Mouse (Mus musculus): ENCODE results near the gene Mctp1.
"Not testable (repeated sequence)": the region's sequence is repeated elsewhere in the genome, so short reads cannot be mapped to it uniquely, and the experiment has no call there.

The Mctp1 gene

DNA sequence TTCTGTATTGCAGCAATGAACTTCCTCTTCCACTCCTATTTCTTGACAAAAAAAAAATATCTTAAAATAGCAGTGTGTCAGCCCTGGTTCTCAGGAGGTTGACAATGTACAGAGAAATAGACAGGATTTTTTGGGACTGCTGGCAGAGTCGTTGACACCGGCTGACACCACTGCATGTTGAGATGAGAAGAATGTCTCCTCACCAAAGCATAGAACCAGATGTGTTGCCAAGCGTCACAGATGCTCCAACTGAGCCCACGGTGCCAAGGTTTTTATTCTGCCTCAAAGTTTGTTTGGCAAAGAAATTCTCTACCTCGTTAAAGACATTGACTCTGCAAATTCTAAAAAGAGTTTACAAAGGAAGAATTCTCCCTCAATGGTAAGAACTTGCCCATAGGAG, 548.6 kb downstream of the Mctp1 start:
- no peak for DNase-seq (ENCODE audit: low spot score in 2 of 2)

DNA sequence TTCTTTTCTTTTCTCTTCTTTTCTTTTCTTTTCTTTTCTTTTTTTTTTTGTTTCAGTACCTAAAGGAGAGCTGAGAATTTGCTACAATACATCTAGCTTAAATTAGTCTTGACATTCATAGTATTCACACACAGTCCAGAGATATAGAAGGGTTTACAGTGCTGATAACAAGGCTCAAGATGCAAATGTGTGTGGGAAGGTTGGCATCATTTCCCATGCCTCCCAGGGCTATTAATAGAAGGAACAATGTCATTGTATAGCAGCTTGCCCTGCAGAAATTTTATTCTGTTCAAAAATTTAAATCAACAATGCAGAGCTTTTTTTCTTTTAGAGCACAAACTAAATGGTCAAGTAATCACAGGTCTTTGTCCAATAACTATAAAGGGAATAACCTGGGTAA, 564.9 kb downstream of the Mctp1 start:
- no peak for DNase-seq (ENCODE audit: low spot score in 2 of 2)

DNA sequence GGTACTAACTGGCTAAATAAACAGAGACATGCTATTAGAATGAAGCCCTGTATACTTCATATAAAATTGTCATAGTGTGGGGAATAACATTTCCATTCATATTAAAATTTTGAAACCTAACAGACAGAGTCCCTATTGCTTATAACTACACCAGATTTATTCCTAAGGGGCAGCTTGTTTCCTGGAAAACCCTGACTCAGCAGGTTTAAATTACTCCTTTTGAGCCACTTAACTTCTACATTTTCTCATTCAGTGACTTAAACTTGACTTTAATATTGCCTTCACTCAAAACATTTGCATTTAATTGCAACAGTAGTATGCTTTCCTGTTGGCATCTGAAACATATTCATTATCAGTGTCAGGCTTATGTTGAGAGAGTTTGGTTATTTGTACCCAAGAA, 583.3 kb downstream of the Mctp1 start:
- no peak for DNase-seq (ENCODE audit: low spot score in 2 of 2)

DNA sequence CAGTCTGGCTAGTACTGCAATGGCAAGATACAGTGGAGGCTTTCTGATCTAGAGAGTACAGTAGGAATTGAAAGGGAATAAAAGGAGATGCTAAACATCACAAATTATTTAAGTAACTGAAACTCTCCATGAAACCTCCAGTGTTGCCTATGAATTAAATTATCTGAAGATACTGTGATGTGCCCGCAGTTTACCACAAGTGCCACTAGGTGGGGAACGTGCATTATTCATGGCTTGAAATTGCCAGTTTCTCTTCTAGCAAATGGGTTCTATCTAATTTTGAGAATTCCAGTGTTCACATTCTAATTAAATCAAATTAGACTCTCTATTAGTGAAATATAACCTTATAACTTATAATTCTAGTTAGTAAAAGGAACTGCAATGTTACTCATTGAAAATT, 585.1 kb downstream of the Mctp1 start:
- DNase-seq (ENCODE audit: low spot score in 2 of 2), result no peak

DNA sequence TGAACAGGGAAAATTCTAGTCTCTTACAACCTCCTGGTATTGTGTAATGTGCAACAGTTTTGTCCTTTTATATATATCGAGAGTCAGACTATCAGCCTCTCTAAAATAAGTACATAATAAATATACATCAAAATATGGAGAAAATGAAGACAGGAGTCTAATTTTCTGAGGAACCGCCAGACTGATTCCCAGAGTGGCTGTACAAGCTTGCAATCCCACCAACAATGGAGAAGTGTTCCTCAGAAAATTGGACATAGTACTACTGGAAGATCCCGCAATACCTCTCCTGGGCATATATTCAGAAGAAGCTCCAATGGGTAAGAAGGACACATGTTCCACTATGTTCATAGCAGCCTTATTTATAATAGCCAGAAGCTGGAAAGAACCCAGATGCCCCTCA, 586.7 kb downstream of the Mctp1 start:
- not testable (repeated sequence) for DNase-seq (ENCODE audit: low spot score in 2 of 2)

DNA sequence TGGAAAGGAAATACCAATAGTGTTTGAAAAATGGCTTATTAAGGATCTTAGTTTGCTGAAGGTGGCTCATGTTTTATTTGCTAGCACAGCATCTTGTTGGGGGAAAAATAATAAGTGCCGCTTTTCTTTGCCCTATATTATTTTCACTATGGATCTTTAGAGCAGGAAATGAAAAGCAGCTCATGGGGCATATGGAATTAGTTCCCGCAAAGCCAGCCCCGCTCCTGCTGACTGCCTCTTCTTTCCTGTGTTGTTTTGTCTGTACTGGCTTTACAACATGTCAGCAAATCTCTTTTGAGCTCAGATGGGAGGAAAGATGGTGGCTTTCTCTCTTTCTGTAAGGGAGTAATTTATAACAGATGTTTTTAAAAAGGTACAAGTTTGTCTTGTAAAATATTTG, 618.3 kb downstream of the Mctp1 start:
- DNase-seq (ENCODE audit: low spot score in 2 of 2), result no peak

DNA sequence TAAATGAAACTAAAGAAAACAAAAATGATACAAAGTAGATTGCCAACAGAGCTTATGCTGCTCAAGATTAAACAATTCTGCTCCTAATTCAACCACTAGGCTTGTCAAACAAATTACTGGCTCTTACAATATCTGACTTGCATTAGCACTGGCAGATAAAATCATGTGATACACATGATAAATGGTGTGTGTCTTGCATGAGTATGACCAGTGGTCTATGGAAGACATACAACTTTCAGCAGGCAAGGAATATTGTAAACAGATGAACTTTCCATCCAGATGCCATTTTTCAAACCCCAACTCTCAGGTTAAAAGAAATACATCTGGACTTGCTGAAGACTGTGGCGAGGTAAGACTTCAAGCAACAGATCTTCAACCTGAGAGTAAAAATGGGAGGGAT, 619.3 kb downstream of the Mctp1 start:
- DNase-seq (ENCODE audit: low spot score in 2 of 2), result no peak

DNA sequence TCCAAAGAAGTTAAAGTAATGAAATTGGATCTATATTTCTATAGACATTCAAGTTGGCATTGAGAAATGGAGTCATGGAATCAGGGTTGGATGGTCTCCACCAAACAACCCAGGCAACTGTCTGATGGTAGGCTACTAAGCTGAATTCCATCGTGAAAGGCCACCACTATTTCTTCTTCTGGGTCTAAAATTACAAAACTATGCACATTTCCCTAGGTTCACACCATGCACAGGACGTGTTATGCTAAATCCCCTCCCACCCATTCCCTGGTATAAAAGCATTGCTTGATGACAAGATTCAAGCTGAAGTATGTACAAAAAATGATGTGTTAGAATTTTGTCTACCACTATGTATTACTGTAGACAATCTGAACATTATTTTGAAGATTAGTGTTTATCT, 634.5 kb downstream of the Mctp1 start:
- no peak for DNase-seq (ENCODE audit: low spot score in 2 of 2)

DNA sequence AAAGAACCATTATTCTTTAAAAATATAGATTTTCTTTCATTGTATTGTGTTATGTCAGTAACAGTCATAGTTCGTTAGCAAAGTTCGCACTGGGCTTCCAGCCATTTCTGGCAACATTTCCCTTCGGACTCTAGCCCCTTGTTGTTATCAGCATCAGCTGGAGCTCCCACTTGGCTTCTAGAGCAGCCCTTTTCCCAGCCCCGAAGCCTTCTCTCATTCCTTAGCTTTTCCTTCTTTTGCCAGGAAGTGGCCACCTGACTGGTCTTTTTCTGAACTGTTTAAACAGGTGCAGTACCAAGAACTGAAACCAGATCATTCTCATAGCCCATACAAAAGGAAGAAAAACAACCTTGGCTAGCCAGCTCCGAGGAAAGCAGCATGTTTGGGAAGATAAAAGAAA, 645.3 kb downstream of the Mctp1 start:
- DNase-seq (ENCODE audit: low spot score in 2 of 2), result no peak

DNA sequence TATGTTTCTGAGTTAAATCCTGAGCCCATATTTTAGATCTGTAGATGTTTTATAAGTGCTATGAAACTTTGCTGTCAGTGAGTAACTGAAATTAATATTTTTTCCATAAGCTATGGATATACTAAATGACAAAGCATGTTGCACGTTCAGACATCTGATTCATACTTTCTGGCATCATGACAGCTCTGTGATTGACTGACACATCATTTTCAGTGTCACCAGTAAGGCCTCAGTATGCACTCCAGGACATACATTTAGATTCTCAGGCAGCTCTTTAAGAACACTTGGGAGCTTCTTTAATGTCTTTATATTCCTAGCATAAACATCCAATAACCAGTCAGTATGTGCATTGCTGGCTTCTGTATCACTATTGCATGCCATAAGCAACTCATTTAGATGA, 659.0 kb downstream of the Mctp1 start:
- no peak for DNase-seq (ENCODE audit: low spot score in 2 of 2)

DNA sequence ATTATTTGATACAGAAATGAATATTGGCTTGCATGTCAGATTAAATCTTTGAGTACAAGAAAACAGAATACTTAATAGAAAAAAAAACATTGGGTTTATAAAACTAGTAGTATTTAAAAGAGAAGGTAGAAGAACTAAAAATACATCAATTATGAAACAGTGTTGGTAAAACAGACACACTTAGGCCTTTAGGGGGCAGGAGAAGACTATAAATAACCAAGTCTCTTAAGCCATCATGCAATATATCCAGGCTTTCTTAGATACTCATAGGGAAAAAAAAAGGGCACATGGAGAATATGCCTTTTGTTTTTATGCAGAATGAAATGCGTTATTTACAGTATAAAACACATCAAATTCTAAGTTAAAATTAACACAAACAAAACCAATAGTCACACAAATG, 661.0 kb downstream of the Mctp1 start:
- no peak for DNase-seq (ENCODE audit: low spot score in 2 of 2)

DNA sequence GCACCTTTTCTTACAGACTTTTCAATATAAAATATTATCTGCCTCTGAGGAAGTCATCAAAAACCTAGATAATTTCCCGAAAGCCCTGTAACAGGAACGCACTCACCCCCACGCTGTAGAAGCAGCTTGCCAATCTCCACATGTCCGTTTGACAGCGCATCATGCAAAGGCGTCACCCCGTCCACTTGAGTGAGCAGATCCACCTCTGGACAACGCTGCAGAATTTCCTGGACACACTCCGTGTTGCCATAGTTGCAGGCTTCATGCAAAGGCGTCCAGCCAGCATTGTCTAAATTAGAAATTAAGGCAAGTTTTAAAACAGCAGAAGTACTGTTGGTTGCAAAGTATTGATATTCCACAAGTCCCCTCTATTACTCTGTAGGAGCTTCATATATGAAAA, 662.1 kb downstream of the Mctp1 start:
- DNase-seq (ENCODE audit: low spot score in 2 of 2), result peak in 1 of 2 experiments; percentile 6

DNA sequence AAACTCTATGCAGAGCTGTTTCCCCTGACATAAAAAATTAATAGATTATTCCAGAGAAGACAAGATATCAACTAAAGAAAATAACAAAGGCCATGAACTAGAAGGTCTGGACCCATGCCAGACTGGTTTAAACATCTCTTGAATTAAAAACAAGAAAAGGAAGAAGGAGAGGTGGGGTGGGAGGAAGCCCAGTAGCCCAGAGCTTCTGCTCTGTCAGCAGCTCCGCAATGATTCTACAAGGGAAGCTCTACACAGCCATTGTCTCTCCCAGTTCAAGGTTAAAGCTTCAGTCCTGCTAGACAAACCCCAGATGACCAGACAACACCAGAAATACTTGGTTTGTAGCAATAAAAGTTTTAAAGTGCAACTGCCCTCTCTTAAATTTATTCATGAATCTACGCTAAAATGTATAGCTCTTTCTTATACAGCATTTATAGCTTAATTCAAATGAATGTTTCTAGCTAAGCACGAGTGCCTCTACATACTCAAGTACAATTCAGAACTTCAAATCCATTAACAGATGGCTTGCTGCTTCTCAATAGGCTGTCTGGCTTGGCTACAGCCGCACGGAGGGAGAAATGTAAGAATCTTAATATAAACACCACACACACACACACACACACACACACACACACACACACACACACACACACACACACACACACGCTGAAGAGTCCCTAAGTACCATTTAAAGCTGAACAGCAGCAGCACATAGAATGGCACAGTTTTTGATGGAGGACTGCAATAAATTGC, 663.0 kb downstream of the Mctp1 start:
- DNase-seq (ENCODE audit: low spot score in 2 of 2), result no peak

DNA sequence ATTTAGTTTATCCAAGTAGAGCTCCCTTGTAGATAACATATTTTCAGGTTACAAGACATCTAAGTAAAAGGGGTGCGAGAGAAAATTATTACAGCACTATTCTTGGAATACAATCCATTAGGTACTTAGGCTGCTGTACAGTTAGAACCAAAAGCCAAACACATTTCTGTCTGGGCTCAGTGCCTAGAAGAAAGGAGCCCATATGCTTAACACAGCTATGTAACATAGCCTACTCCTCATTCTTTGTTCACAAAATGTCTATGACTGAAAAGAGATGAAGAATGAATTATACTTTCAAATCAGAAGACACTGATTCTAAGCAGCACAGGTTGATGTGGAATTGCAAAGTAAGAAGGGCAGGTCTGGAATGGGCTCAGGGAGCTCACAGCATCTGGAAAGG, 664.1 kb downstream of the Mctp1 start:
- no peak for DNase-seq (ENCODE audit: low spot score in 2 of 2)

DNA sequence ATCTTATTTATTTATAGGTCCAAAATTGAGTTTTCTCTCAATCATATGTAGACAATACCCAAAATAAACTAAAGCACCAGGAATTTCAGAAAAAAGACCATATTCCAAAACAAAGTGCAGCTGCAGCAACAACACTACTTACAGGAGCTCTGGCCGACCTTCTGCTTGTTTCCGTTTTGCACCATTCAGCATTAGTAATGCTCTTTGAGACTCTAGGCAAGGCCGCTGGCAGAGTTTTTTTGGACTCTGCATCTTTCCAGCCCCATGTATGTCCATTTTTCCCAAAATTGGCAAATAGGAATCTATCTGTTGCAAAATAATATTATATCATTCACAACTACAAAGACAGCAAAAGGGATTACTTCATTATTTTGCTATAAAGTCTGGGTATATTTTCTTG, 665.4 kb downstream of the Mctp1 start:
- DNase-seq (ENCODE audit: low spot score in 2 of 2), result no peak

DNA sequence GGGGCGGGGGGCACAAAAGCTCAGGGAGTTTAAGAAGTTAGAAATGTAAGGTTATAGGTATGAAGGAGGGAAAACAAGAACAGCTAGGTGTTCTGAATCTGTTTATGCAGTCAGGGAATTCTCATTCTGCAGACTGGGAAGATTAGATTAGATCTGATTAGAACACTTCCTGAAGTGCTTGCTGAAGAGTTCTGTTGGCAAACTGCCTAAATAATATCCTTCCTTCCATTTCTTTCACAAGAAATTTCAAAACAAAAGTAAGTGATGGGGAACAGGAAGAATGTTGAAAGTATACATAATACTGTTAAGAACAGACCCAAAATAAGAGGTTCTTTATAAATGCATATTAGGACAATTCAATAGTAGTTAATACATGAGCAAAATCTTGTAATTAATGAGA, 678.9 kb downstream of the Mctp1 start:
- DNase-seq (ENCODE audit: low spot score in 2 of 2), result no peak

DNA sequence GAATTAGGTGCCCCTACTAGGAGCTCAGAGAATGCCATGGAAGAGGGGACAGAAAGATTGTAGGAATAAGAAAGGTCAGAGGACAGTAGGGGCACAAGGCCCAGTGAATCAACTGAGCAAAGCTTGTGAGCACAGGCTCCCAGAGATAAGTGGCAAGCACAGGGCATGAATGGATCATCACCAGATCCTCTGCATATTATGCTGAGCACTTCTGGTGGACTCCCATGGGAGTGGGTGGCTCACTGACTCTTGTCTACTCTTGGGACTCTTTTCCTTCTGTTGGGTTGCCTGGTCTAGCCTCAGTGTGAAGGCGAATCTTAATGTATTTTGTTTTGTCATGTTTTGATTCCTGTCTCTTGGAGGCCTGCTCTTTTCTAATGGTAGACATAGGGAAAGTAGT, 684.5 kb downstream of the Mctp1 start:
- no peak for DNase-seq (ENCODE audit: low spot score in 2 of 2)

DNA sequence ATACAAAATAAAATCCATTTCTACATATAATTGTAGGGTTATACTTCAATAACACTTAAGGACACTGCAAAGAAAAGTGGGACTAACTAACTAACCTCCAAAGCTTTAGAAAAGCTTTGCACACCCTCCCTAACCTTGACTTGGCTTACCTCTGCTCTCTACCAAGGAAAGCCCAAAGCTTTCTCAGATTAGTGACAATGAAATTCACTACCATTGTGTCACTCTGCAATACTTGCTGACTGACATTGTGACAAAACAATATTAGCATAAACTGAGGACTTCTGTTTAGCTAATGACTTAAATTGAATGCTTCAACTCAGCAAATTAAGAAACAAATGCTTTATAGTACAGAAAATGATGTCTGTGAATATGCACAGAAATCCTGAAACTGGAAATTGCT, 687.7 kb downstream of the Mctp1 start:
- DNase-seq (ENCODE audit: low spot score in 2 of 2), result no peak
